Mouse (Mus musculus): ENCODE measurements around the gene Jak2. TPM values are rescaled to one million over a fixed set of nuclear protein-coding genes. Genes with fewer than 3 reads are reported as not detected.

The Jak2 gene
- total and polyA plus RNA-seq, 3 experiments = 4.3 to 19.5 (median 17.8) TPM

DNA sequence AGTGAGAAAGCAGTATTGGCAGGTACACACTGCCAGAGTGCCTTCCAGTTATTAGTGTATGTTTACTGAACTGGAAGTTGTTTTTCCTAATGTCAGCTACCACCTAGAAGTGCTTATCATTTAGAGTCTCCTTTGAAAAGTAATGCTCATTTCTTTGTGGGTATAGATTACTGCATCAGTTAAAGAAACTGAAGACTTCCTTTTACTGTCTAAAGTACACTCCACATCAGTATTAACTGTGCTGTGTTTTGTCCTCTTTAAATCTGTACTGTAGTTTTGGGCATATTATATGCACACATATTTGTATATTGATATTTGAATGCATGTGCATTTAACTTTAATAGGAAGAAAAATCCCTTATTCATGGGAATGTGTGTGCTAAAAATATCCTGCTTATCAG is 44.5 kb downstream of the Jak2 start:
- intact Hi-C loops (cut with DNase I) = no loop called here
- H3K36me3 ChIP-seq (ENCODE audit: control insufficient read depth, insufficient read depth, low read length) = no peaks in the 10 kb centered on the region

DNA sequence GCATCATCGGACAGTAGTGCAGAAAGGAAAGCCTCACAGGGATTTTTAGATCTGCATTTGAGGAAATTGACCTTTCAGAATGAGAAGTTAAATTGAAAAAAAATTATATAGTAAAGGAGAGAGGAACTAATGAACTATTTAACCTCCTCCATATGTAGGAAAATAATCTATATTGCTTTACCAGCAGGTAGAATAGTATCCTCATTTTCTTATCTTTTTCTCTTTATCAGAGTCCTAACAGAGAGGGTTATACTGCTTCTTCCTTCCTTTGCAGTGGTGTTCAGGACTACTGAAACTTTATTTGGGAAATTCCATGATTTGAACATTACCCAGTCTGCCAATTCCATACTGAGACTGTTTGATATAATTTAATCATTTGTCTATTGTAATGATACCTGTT is 45.7 kb downstream of the Jak2 start:
- TF ChIP-seq CTCF (IDR thresholded peaks at IDR 0.05) (no peak), EP300 (IDR thresholded peaks at IDR 0.05; ENCODE audit: insufficient read depth, low read depth, low read length) (no peak), POLR2A (IDR thresholded peaks at IDR 0.05; ENCODE audit: insufficient read depth, low read depth, low read length) (no peak)
- no peaks in the 10 kb centered on the region for H3K79me2 ChIP-seq (replicated peaks; ENCODE audit: control insufficient read depth, insufficient read depth, low read length)
- no peak overlapping the region for H3K27ac ChIP-seq
- intact Hi-C loops (cut with DNase I) = no loop called here
- no peaks in the 10 kb centered on the region for H3K27me3 ChIP-seq (ENCODE audit: control insufficient read depth, insufficient read depth, low read length)
- no peaks in the 10 kb centered on the region for H3K36me3 ChIP-seq (ENCODE audit: control insufficient read depth, insufficient read depth, low read length)
- WGBS = 94% methylated on average over 1 of the region's 1 CpGs
- H3K4me3 ChIP-seq = no peak overlapping the region
- H3K9ac ChIP-seq (ENCODE audit: low read depth, low read length) = no peak overlapping the region
- H3K4me1 ChIP-seq (ENCODE audit: control insufficient read depth, insufficient read depth, low read length) = no peaks in the 10 kb centered on the region
- DNase-seq = no peak

More for the DNA sequence above, 44.5 kb downstream of the Jak2 start:
- TF ChIP-seq CTCF (IDR thresholded peaks at IDR 0.05) (no peak), EP300 (IDR thresholded peaks at IDR 0.05; ENCODE audit: insufficient read depth, low read depth, low read length) (no peak), POLR2A (IDR thresholded peaks at IDR 0.05; ENCODE audit: insufficient read depth, low read depth, low read length) (no peak)
- H3K27ac ChIP-seq = no peak overlapping the region
- H3K4me1 ChIP-seq (ENCODE audit: control insufficient read depth, insufficient read depth, low read length) = no peaks in the 10 kb centered on the region
- no peak overlapping the region for H3K4me3 ChIP-seq
- no peaks in the 10 kb centered on the region for H3K27me3 ChIP-seq (ENCODE audit: control insufficient read depth, insufficient read depth, low read length)
- no peak overlapping the region for H3K9ac ChIP-seq (ENCODE audit: low read depth, low read length)
- H3K79me2 ChIP-seq (replicated peaks; ENCODE audit: control insufficient read depth, insufficient read depth, low read length) = no peaks in the 10 kb centered on the region
- no peak for DNase-seq

DNA sequence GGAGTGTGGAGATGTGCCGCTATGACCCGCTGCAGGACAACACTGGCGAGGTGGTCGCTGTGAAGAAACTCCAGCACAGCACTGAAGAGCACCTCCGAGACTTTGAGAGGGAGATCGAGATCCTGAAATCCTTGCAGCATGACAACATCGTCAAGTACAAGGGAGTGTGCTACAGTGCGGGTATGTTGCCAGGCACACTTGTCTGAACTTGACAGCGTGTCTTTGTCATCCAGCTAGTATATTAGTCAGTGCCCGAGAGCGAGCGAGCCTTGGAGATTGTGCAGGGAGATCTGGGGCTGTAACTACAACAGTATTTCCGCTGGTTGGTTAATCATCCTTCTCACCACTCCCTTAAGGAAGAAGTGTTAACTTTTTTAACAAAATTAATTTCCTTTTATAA is 49.3 kb downstream of the Jak2 start:
- DNase-seq = no peak
- H3K36me3 ChIP-seq (ENCODE audit: control insufficient read depth, insufficient read depth, low read length) = no peaks in the 10 kb centered on the region
- H3K4me1 ChIP-seq (ENCODE audit: control insufficient read depth, insufficient read depth, low read length) = no peaks in the 10 kb centered on the region
- no peak for TF ChIP-seq POLR2A (IDR thresholded peaks at IDR 0.05; ENCODE audit: insufficient read depth, low read depth, low read length)
- TF ChIP-seq CTCF (IDR thresholded peaks at IDR 0.05) = no peak
- no peak for TF ChIP-seq EP300 (IDR thresholded peaks at IDR 0.05; ENCODE audit: insufficient read depth, low read depth, low read length)
- 93% methylated on average over 13 of the region's 13 CpGs for WGBS
- no peak overlapping the region for H3K9ac ChIP-seq (ENCODE audit: low read depth, low read length)
- no peak overlapping the region for H3K4me3 ChIP-seq
- intact Hi-C loops (cut with DNase I) = no loop called here
- H3K79me2 ChIP-seq (replicated peaks; ENCODE audit: control insufficient read depth, insufficient read depth, low read length) = no peaks in the 10 kb centered on the region
- H3K27me3 ChIP-seq (ENCODE audit: control insufficient read depth, insufficient read depth, low read length) = no peaks in the 10 kb centered on the region
- H3K27ac ChIP-seq = no peak overlapping the region

DNA sequence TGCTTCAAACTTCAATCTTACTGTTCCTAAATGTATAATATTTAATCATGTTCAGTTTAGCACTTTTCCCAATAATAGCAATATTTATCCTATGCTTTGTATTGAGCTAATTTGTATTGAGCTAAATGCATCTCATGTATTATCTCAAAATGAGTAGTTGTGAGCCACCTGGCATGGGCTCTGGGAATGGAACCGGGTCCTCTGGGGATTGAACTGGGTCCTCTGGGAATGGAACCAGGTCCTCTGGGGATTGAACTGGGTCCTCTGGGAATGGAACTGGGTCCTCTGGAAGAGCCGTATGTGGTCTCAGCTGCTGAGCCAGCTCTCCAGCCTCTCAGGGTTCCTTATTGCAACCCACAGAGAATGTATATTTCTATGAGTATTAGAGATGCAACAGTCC is 50.5 kb downstream of the Jak2 start:
- Histone ChIP-seq H3K27ac (no peak overlapping the region), H3K9ac (ENCODE audit: low read depth, low read length) (no peak overlapping the region), H3K4me3 (no peak overlapping the region), H3K79me2 (replicated peaks; ENCODE audit: control insufficient read depth, insufficient read depth, low read length) (no peaks in the 10 kb centered on the region), H3K27me3 (ENCODE audit: control insufficient read depth, insufficient read depth, low read length) (no peaks in the 10 kb centered on the region), H3K4me1 (ENCODE audit: control insufficient read depth, insufficient read depth, low read length) (no peaks in the 10 kb centered on the region), H3K36me3 (ENCODE audit: control insufficient read depth, insufficient read depth, low read length) (no peaks in the 10 kb centered on the region)
- TF ChIP-seq POLR2A (IDR thresholded peaks at IDR 0.05; ENCODE audit: insufficient read depth, low read depth, low read length) = no peak
- TF ChIP-seq EP300 (IDR thresholded peaks at IDR 0.05; ENCODE audit: insufficient read depth, low read depth, low read length) = no peak
- TF ChIP-seq CTCF (IDR thresholded peaks at IDR 0.05) = no peak
- WGBS = 86% methylated on average over 2 of the region's 2 CpGs
- DNase-seq = no peak
- intact Hi-C loops (cut with DNase I) = no loop called here

DNA sequence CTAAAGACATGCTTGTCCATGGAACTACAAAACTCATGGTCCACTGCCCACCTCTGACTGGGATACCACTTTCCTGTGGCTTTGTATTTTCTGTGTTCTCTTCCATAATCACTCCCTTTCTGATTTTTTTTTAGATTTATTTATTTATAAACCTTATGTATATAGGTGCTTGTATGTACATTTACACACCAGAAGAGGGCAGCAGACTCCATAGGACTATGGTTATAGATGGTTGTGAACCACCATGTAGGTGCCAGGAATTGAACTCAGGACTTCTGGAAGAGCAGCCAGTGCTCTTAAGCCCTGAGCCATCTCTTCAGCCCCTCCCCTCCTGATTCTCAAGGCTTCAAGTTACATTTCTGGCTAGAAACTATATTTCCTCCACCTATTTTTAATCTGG is 57.2 kb downstream of the Jak2 start:
- Histone ChIP-seq H3K27me3 (ENCODE audit: control insufficient read depth, insufficient read depth, low read length) (no peaks in the 10 kb centered on the region), H3K9ac (ENCODE audit: low read depth, low read length) (no peak overlapping the region), H3K4me3 (no peak overlapping the region), H3K4me1 (ENCODE audit: control insufficient read depth, insufficient read depth, low read length) (no peaks in the 10 kb centered on the region), H3K79me2 (replicated peaks; ENCODE audit: control insufficient read depth, insufficient read depth, low read length) (no peaks in the 10 kb centered on the region), H3K36me3 (ENCODE audit: control insufficient read depth, insufficient read depth, low read length) (no peaks in the 10 kb centered on the region), H3K27ac (no peak overlapping the region)
- DNase-seq = no peak
- intact Hi-C loops (cut with DNase I) = loop anchor here (1.0 kb wide), 1 partner anchor 46 kb away; no protein-coding TSS in a partner anchor
- TF ChIP-seq POLR2A (IDR thresholded peaks at IDR 0.05; ENCODE audit: insufficient read depth, low read depth, low read length) (no peak), CTCF (IDR thresholded peaks at IDR 0.05) (peak; percentile 49), EP300 (IDR thresholded peaks at IDR 0.05; ENCODE audit: insufficient read depth, low read depth, low read length) (no peak)

DNA sequence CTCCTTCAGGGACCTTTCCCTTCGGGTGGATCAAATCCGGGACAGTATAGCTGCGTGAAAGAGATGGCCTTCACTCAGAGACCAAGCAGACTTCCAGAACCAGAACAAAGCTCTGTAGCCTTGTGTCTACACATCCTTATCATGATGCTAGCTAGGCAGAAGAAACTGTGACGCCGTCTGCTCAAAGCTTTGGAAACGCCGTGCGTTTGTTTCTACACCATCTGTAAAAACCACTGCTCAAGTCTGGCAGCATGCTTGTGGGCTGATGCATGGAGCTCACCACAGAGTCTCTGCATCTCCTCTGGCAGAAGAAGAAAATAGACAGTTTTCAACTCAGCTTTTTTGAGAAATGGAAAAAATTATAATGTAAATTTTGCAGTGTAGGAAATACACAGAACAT is 60.2 kb downstream of the Jak2 start:
- no peaks in the 10 kb centered on the region for H3K79me2 ChIP-seq (replicated peaks; ENCODE audit: control insufficient read depth, insufficient read depth, low read length)
- H3K27ac ChIP-seq = no peak overlapping the region
- DNase-seq = no peak
- WGBS = 85% methylated on average over 8 of the region's 8 CpGs
- no peak overlapping the region for H3K4me3 ChIP-seq
- H3K9ac ChIP-seq (ENCODE audit: low read depth, low read length) = no peak overlapping the region
- H3K36me3 ChIP-seq (ENCODE audit: control insufficient read depth, insufficient read depth, low read length) = no peaks in the 10 kb centered on the region
- intact Hi-C loops (cut with DNase I) = no loop called here
- no peak for TF ChIP-seq POLR2A (IDR thresholded peaks at IDR 0.05; ENCODE audit: insufficient read depth, low read depth, low read length)
- no peak for TF ChIP-seq EP300 (IDR thresholded peaks at IDR 0.05; ENCODE audit: insufficient read depth, low read depth, low read length)
- TF ChIP-seq CTCF (IDR thresholded peaks at IDR 0.05) = no peak
- no peaks in the 10 kb centered on the region for H3K27me3 ChIP-seq (ENCODE audit: control insufficient read depth, insufficient read depth, low read length)
- no peaks in the 10 kb centered on the region for H3K4me1 ChIP-seq (ENCODE audit: control insufficient read depth, insufficient read depth, low read length)
